Mouse (Mus musculus): ENCODE measurements around the gene Gpr143.

DNA sequence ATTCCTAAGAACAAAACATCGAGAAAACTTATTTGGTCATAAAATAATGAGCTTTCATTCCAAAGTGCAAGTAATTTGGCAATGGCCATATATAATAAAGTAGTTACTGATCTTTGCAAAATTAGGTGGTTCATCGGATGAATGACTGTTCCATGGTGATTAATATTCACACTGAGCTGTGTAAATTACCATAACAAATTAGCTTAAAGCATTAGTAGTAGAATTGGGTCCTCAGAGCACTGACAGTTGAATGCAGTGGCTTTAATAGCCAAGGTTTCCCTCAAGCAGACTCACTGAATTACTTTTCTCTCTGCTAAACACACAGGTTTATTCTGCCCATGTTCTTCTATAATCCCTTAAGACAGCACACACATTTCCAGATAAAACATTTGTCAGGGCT, 35.8 kb upstream of the Gpr143 start:
- TF ChIP-seq POLR2A (IDR thresholded peaks at IDR 0.05; ENCODE audit: borderline replicate concordance, extremely low read depth, low read depth, low read length) (no peak), CTCF (IDR thresholded peaks at IDR 0.05; ENCODE audit: insufficient read depth, low read length) (no peak)

Measured in lung, adult 2 months (tissue).